Mouse (Mus musculus): Measurements from ENCODE around the gene Pgbd1. TPM values are rescaled to one million over a fixed set of nuclear protein-coding genes. Genes with fewer than 3 reads are reported as not detected.
A peak's percentile ranks its signal among the peaks of the same experiment; 100 is the strongest.

The Pgbd1 gene
- total RNA-seq, 2 experiments from 2014 or later, result 2.8 to 4.5 TPM

GRCm38 (mm10) chr13:21417298-21418010, 23.4 kb downstream of the Pgbd1 start:
- ATAC-seq (replicated peaks; ENCODE audit: low FRiP score, low TSS enrichment, poor library complexity, severe bottlenecking), result no peak

- no peak for ATAC-seq (replicated peaks; ENCODE audit: low FRiP score, low TSS enrichment, poor library complexity, severe bottlenecking)
Observed at GRCm38 (mm10) chr13:21415750-21416149, 25.1 kb downstream of the Pgbd1 start.

GRCm38 (mm10) chr13:21415266-21415665, 25.6 kb downstream of the Pgbd1 start:
- 0 out of 2 replicates have a peak, but pooled peaks have one; percentile 63 for ATAC-seq (replicated peaks; ENCODE audit: low FRiP score, low TSS enrichment, poor library complexity, severe bottlenecking)

GRCm38 (mm10) chr13:21414231-21415212, 26.3 kb downstream of the Pgbd1 start:
- 0 out of 2 replicates have a peak, but pooled peaks have one; percentile 38 for ATAC-seq (replicated peaks; ENCODE audit: low FRiP score, low TSS enrichment, poor library complexity, severe bottlenecking)

- ATAC-seq (replicated peaks; ENCODE audit: low FRiP score, low TSS enrichment, poor library complexity, severe bottlenecking), result no peak
Observed at GRCm38 (mm10) chr13:21408805-21409459, 31.9 kb downstream of the Pgbd1 start.

DNA sequence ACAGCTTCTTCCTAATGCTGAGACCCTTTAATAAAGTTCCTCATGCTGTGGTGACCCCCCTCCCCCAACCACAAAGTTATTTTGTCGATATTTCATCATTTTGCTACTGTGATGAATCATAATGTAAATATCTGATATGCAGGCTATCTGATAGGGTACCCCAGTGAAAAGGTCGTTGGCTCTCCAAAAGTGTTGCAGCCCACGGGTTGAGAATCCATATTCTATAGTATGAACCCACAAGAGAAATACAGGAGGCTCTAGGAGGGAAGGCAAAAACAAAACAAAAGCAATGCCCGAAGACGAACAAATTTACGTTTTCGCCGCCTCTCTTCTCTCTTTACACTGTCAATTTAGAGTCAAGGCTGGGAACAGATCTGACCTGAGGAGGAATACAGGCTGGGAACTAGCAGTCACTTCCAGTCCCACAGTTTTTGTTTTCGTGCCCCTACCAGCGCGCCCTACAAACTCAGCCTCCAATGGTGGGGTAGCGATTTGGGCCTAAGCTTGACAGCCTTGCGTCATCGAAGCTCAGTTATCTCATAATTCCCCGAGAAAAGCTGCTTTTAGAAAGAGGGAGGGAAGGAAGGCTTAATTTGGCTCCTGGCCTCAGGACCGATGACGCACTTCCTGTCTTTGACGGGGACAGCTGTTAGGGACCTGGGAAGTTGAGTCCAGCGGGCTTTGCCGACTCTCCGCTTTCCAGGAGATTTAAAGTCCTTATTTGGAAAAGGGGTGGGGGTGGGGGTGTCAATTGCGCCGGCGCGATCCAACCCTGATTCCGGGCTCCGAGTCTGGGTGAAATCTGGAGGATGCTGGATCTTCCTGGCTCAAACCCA, 32.7 kb downstream of the Pgbd1 start:
- peak; percentile 98 for ATAC-seq (replicated peaks; ENCODE audit: low FRiP score, low TSS enrichment, poor library complexity, severe bottlenecking)

DNA sequence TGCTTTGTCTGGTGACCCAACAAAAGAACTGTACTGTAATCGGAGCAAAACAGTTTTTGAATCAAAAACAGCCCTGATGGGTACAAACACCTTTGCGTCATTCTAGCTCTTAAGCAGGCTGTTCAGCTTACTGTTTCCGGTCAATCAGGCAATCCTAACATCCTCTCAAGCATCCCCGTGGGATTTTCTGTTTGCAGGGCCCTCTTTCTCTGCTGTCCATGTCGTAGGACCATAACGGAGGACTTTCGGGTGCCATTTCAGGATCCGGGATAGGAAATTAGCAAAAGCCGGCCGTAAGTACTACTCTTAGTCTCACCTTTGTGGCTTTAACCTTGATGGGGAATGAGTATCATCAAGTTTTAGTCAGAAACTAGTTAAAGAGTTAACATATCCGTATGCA, 33.5 kb downstream of the Pgbd1 start:
- ATAC-seq (replicated peaks; ENCODE audit: low FRiP score, low TSS enrichment, poor library complexity, severe bottlenecking), result no peak

DNA sequence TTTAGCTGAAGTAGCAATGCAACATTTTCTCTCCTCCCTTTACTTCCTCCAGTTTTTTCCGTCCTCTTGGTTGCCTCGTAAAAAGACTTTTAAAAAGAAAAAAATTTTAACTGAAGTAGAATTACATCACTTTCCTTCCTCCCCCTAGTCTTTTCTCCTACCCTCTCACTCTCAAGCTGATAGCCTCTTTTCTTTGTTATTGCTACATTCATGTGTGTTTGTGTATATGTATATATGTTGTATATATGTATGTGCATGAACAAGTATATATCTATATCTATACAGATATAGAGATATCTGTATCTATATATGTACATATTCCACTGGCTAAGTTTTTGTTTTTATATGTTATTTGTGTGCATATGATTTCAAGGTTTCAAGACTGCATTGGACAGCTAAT, 38.0 kb downstream of the Pgbd1 start:
- no peak for ATAC-seq (replicated peaks; ENCODE audit: low FRiP score, low TSS enrichment, poor library complexity, severe bottlenecking)

DNA sequence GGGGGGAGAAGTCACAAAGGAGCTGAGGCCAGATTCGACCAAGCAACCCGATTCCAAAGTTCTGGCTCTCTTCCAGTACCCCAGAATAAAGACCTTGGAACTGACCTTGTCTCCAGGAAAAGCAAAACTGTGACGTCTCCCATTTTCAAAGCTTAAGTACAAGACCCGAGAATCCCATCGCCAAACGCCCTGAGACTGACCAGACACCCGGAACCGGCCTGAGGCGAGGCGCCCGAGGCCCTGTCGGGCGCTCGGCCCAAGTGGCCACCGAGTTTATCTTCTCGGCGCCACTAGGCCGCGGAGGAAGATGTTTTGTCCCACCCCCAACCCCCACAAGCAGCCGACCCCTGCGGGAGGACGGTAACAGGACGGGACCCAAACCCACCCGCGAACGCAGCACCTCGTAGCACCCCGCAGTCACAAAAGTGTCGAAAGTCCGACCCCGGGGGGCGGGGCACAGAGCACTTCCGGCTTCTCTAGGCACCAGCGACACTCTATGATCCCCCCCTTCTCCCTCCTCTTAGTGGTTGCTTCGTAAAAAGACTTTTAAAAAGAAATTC, 38.5 kb downstream of the Pgbd1 start, which contains the start of gene Zkscan3:
Zkscan3 (minus strand) TSS at position 469 of the 560 bp plus-strand sequence.
- peak; percentile 95 for ATAC-seq (replicated peaks; ENCODE audit: low FRiP score, low TSS enrichment, poor library complexity, severe bottlenecking)

DNA sequence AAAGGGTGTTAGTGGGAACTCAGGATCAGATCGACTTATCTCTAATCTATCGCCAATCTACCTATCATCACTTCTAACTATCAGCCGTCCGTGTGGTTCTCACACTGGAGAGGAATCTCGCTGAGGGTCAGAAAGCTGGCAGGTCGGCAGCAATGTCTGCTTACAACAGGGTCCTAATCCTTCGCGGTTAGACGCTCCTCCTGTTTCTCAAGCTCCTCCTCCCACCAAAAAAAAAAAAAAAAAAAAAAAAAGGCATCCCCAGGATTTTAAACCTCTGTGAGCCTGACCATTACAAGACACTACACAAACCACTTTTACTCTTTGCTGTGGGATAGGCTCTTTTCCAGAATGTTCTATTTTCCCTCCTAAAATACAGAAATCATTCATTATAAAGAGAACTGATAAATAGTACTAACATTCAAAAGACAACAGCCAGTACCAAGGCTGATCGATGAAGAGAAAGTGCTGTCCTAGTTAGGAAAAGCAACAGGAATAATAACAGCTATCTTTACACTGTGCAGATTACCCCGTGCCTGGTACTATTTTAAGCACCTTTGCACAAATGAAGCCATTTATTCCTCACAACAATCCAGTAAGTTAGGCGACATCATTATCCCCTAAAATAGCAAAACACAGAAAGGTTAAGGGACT, 39.1 kb downstream of the Pgbd1 start:
- peak; percentile 58; the same call in 1 of the 2 replicates for ATAC-seq (replicated peaks; ENCODE audit: low FRiP score, low TSS enrichment, poor library complexity, severe bottlenecking)

GRCm38 (mm10) chr13:21401166-21401565, 39.7 kb downstream of the Pgbd1 start:
- ATAC-seq (replicated peaks; ENCODE audit: low FRiP score, low TSS enrichment, poor library complexity, severe bottlenecking), result no peak

DNA sequence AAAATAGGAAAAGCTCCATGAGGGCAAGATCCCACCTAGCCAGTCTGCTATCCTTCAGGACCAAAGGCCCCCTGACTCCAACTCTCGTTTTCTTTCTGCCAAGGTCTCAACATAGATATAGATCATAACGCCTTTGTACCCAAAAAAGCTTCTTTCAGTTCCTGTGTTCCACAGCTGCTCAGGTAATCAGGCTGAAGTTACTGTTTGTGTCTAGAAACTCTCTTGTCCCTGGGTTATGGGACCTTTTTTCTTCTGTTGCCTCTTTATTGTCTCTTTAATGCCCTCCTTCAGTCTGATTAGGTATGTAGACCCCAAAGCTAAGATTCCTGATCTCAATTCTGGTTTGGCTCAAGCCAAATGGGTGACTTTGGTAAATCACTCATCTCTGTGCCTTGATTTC, 43.4 kb downstream of the Pgbd1 start:
- ATAC-seq (replicated peaks; ENCODE audit: low FRiP score, low TSS enrichment, poor library complexity, severe bottlenecking), result no peak

DNA sequence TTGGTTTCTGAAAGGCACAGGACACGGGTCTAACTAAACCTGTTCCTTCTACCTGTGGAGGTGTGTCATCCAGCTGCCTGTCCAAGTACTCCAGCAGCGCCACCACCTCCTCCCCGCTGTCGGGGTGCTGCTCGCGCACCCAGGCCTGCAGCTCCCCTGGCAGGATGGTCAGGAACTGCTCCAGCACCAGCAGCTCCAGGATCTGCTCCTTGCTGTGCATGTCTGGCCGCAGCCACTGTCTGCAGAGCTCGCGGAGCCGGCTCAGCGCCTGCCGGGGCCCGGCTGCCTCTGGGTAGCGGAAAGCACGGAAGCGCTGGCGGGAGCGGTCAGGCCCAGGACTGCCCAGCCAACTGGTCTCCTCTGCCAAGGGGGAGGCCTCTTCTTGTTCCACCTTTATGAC, 44.8 kb downstream of the Pgbd1 start:
- peak; percentile 30; the same call in 1 of the 2 replicates for ATAC-seq (replicated peaks; ENCODE audit: low FRiP score, low TSS enrichment, poor library complexity, severe bottlenecking)

GRCm38 (mm10) chr13:21395623-21396022, 45.2 kb downstream of the Pgbd1 start:
- no peak for ATAC-seq (replicated peaks; ENCODE audit: low FRiP score, low TSS enrichment, poor library complexity, severe bottlenecking)

DNA sequence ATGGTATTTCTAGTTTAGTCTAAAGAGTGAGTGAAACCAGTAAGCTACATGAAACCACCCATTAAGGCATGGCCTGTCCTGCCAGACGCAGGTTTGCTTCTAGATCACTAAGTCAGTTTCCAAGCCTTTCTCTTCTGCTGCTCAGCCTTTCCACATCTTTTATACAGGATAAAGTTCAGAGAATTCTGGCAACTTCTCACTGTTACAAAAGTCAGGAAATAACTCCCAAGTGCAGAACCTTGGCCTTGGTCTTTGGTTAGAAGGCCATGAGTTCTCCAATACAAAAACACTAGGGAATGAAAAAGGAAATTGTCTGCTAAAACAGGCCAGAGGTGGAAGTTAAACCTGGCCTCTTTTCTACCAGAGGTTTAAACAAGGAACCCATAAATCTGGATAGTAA, 45.6 kb downstream of the Pgbd1 start:
- no peak for ATAC-seq (replicated peaks; ENCODE audit: low FRiP score, low TSS enrichment, poor library complexity, severe bottlenecking)

GRCm38 (mm10) chr13:21377773-21378172, 63.1 kb downstream of the Pgbd1 start:
- no peak for ATAC-seq (replicated peaks; ENCODE audit: low FRiP score, low TSS enrichment, poor library complexity, severe bottlenecking)

- ATAC-seq (replicated peaks; ENCODE audit: low FRiP score, low TSS enrichment, poor library complexity, severe bottlenecking), result no peak
Observed at GRCm38 (mm10) chr13:21372700-21373099, 68.2 kb downstream of the Pgbd1 start.
